Mouse (Mus musculus) cerebellum, adult 2 months (tissue): ENCODE measurements around the gene Samhd1.

Source experiments
- CTCF ChIP-seq: fragments of 200-500 bp; IDR thresholded peaks from 2 replicates; pipeline ENCODE4 v1.5.1; 2011; ENCODE audit warnings: low read depth, mild to moderate bottlenecking, control low read depth, low read length, moderate library complexity, borderline replicate concordance; ENCODE audit not compliant: insufficient read depth
- POLR2A ChIP-seq: fragments of 200-500 bp; IDR thresholded peaks from 2 replicates; pipeline ENCODE4 v1.6.1; 2011; ENCODE audit warnings: low read length, control low read depth, borderline replicate concordance; ENCODE audit not compliant: insufficient read depth

DNA sequence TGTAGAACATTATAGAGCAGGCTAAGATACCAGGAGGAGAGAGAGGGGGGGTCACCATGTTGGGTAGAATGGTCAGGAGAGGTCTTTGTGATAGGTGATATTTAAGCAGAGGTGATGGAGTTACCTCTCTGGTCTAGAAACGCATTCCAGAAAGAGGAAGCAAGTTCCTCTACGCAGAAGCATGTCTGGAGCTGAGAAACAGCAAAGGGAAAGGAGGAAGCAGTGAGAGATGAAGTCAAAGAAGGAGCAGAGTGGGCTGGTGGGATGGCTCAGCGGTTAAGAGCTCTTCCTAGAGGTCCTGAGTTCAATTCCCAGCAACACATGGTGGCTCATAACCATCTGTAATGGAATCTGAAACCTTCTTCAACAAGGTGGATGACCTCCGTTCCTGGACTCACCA, 6.9 kb upstream of the Samhd1 start:
- no peak for TF ChIP-seq CTCF
- TF ChIP-seq POLR2A: no peak
